8 mouse cellular contexts compared by ENCODE assay signal in the genomic region with DNA sequence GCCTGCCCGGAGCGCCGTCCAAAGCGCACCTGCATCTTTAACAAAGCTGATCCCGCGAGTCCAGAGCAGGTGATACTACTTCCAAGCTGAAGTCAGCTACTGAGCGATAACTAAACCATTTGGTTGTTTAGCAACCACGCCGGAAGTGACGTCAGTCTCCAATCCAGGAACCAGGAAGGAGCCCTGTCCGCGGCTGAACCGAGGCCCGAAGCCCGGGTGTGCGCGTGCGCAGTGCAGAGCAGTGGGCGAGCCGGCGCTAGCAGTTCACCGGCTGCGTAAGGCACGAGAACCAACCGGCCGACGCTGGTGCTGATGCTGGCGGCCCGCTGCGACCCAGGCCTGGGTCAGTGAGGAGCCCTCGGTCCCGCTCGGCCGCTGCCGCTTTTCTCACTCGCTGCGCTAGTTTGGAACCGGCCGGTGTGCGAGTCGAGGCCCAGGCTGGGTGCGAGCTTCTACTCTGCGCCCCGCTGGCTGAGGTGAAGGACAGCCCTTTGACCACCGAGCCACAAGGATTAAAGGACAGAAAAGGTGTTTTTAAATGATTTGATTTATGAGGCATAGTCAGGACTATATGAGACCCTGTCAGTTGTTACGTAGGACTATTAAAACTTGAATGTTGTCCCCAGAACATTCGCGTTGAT. TPM values are rescaled to one million over a fixed set of nuclear protein-coding genes. Genes with fewer than 3 reads are reported as not detected.
A peak's percentile ranks its signal among the peaks of the same experiment; 100 is the strongest.
DNase-seq lines count a peak whose midpoint lies in the region; ATAC-seq lines count a peak whose summit lies in the region.

A gene (minus strand): TSS at position 147 of the 641 bp plus-strand sequence.
A gene (plus strand): TSS at position 195 of the 641 bp plus-strand sequence.

- peak within 1 kb of the TSS; percentile 83 for H3K4me3 ChIP-seq in heart, embryonic 10.5 days
- peak within 1 kb of the TSS; percentile 67 for H3K4me3 ChIP-seq in kidney, embryonic 15.5 days (replicated peaks)

- H3K27ac ChIP-seq in heart, embryonic 10.5 days, result peak within 1 kb of the TSS; percentile 93
- peak within 1 kb of the TSS; percentile 88 for H3K27ac ChIP-seq in kidney, embryonic 15.5 days

- H3K36me3 ChIP-seq in heart, embryonic 10.5 days, result peaks cover 17% of the 10 kb centered on the region
- peaks cover 19% of the 10 kb centered on the region for H3K36me3 ChIP-seq in kidney, embryonic 15.5 days

- no peaks in the 10 kb centered on the region for H3K27me3 ChIP-seq in heart, embryonic 10.5 days (ENCODE audit: insufficient read depth, poor library complexity, severe bottlenecking)
- no peaks in the 10 kb centered on the region for H3K27me3 ChIP-seq in kidney, embryonic 15.5 days

- ATAC-seq in erythroblast, adult 5-6 weeks (replicated peaks; ENCODE audit: low FRiP score, poor library complexity, severe bottlenecking), result peak; percentile 92
- peak; percentile 98 for ATAC-seq in kidney, embryonic 15.5 days (replicated peaks; ENCODE audit: low FRiP score)
- ATAC-seq in monocyte, adult 5-6 weeks (replicated peaks; ENCODE audit: insufficient number of reproducible peaks, low FRiP score, low TSS enrichment, poor library complexity, severe bottlenecking), result peak; percentile 91

- H3K9me3 ChIP-seq in heart, embryonic 10.5 days, result no peaks in the 10 kb centered on the region
- H3K9me3 ChIP-seq in kidney, embryonic 15.5 days (replicated peaks), result no peaks in the 10 kb centered on the region

- H3K4me1 ChIP-seq in heart, embryonic 10.5 days, result peaks cover 4% of the 10 kb centered on the region; the same call in 1 of the 2 replicates
- peaks cover 6% of the 10 kb centered on the region for H3K4me1 ChIP-seq in kidney, embryonic 15.5 days

- WGBS in heart, embryonic 10.5 days, result 2% methylated on average over 48 of the region's 48 CpGs
- 2% methylated on average over 48 of the region's 48 CpGs for WGBS in kidney, embryonic 15.5 days

- H3K9ac ChIP-seq in kidney, embryonic 15.5 days, result peak within 1 kb of the TSS; percentile 55

- H3K4me2 ChIP-seq in kidney, embryonic 15.5 days, result peak within 1 kb of the TSS; percentile 85

- peak; percentile 98 for DNase-seq in B cell, adult 2 months
- DNase-seq in brain, adult 2 months (ENCODE audit: low read depth, low spot score), result peak; percentile 99
- peak; percentile 99 for DNase-seq in heart, embryonic 10.5 days (ENCODE audit: low spot score)
- peak; percentile 99 for DNase-seq in liver
- DNase-seq in spleen, postnatal 4 days (ENCODE audit: low spot score in 2 of 2), result peak; percentile 98 to 100

RNA-seq across cellular contexts. Expression of the first gene that starts in this region (rescaled TPM):
- total RNA-seq in erythroblast, adult 5-6 weeks (2015; ENCODE audit: low replicate concordance), result 1.5 TPM in 1 of 2 replicates, not detected in the other
- total RNA-seq in erythroblast, adult 5-6 weeks (2017; ENCODE audit: low replicate concordance), result 1.1 and 2.0 TPM in 2 replicates
- 1.0 and 1.3 TPM in 2 replicates for polyA plus RNA-seq in heart, embryonic 10.5 days (2016; fragmentation: Nextera tagmentation; extraction: Ambion mirVana)
- polyA plus RNA-seq in kidney, embryonic 15.5 days (2015; fragmentation: Nextera tagmentation; extraction: Ambion mirVana), result 2.4 and 2.6 TPM in 2 replicates
- total RNA-seq in monocyte, adult 5-6 weeks (2017), result 0.29 to 1.6 TPM in 2 of 3 replicates, not detected in the other

RNA-seq across cellular contexts. Expression of the second gene that starts in this region (rescaled TPM):
- 8.4 and 15.4 TPM in 2 replicates for total RNA-seq in erythroblast, adult 5-6 weeks (2015; ENCODE audit: low replicate concordance)
- total RNA-seq in erythroblast, adult 5-6 weeks (2017; ENCODE audit: low replicate concordance), result 10.2 and 12.0 TPM in 2 replicates
- polyA plus RNA-seq in heart, embryonic 10.5 days (2016; fragmentation: Nextera tagmentation; extraction: Ambion mirVana), result 19.8 and 21.5 TPM in 2 replicates
- polyA plus RNA-seq in kidney, embryonic 15.5 days (2015; fragmentation: Nextera tagmentation; extraction: Ambion mirVana), result 22.6 and 26.4 TPM in 2 replicates
- 37.0 to 42.6 TPM (median 39.9 TPM) in 3 replicates for total RNA-seq in monocyte, adult 5-6 weeks (2017)

Comparison
In these comparisons a context has a peak if more than half of its experiments do, and no peak if none do; other contexts are left out.
1. Peak in every context shown above with its lines: DNase-seq, ATAC-seq, H3K4me3 ChIP-seq and H3K27ac ChIP-seq.